Mouse (Mus musculus) heart, embryonic 13.5 days (tissue): ENCODE data around the gene Cmas. TPM values are rescaled to one million over a fixed set of nuclear protein-coding genes. Genes with fewer than 3 reads are reported as not detected.

Source experiments
- ATAC-seq: fragments of 200-750 bp; cut with Nextera tagmentation; 2 replicates; pipeline ENCODE4 v1.8.0; 2017; ENCODE audit warnings: moderate TSS enrichment; ENCODE audit not compliant: insufficient number of reproducible peaks, low FRiP score, low TSS enrichment; ENCODE audit errors: extremely low read depth
- H3K27ac ChIP-seq: fragments of 300-500 bp; sonication (generic); replicated peaks from 2 replicates; pipeline ENCODE4 v1.5.1; 2015; ENCODE audit warnings: moderate library complexity, mild to moderate bottlenecking, inconsistent platforms
- H3K27me3 ChIP-seq: fragments of 300-500 bp; sonication (generic); replicated peaks from 2 replicates; pipeline ENCODE4 v1.6.1; 2015; ENCODE audit warnings: mild to moderate bottlenecking, inconsistent platforms
- H3K36me3 ChIP-seq: fragments of 300-500 bp; sonication (generic); 2 replicates; pipeline ENCODE4 v1.6.1; 2015; ENCODE audit warnings: mild to moderate bottlenecking, inconsistent platforms
- H3K4me1 ChIP-seq: fragments of 300-500 bp; sonication (generic); 2 replicates; pipeline ENCODE4 v1.6.1; 2015; ENCODE audit warnings: inconsistent platforms
- H3K4me2 ChIP-seq: fragments of 300-500 bp; sonication (generic); 2 replicates; pipeline ENCODE4 v1.6.1; 2015; ENCODE audit warnings: inconsistent platforms, mild to moderate bottlenecking, moderate library complexity
- H3K4me3 ChIP-seq: fragments of 300-500 bp; sonication (generic); 2 replicates; pipeline ENCODE4 v1.5.1; 2015; ENCODE audit warnings: moderate library complexity, mild to moderate bottlenecking, inconsistent platforms
- H3K9ac ChIP-seq: fragments of 300-500 bp; sonication (generic); 2 replicates; pipeline ENCODE4 v1.6.1; 2015; ENCODE audit warnings: inconsistent platforms, mild to moderate bottlenecking, moderate library complexity
- H3K9me3 ChIP-seq: fragments of 300-500 bp; sonication (generic); 2 replicates; pipeline ENCODE4 v1.6.1; 2016; ENCODE audit warnings: inconsistent platforms
- WGBS: fragments of 180-500 bp; shearing (Covaris S2); methylation state at CpG from one replicate; pipeline ENCODE4 v1.1.7; 2015; ENCODE audit warnings: mixed read lengths; 5-methylcytosine and 5-hydroxymethylcytosine counted together
- polyA plus RNA-seq: library from polyadenylated mRNA; unstranded; fragments of >200 nt; fragmentation: Nextera tagmentation; extraction: Ambion mirVana; gene quantifications from 2 replicates; pipeline ENCODE4 v1.2.1, GENCODE M21; 2015

Cmas gene
- polyA plus RNA-seq, 1 experiment from 2014 or later = 90.9 TPM

- Histone ChIP-seq H3K36me3 (no peaks in the 10 kb centered on the region), H3K4me3 (no peak overlapping the region)
These were observed 3.9 kb upstream of the Cmas start for GRCm38 (mm10) chr6:142752331-142753246.

GRCm38 (mm10) chr6:142757334-142757965 is 964 bp downstream of the Cmas start:
- Histone ChIP-seq H3K36me3 (peaks cover 27% of the 10 kb centered on the region), H3K27me3 (peaks cover 11% of the 10 kb centered on the region), H3K9ac (peak overlapping the region; percentile 95), H3K4me1 (peaks cover 52% of the 10 kb centered on the region), H3K4me2 (peak overlapping the region; percentile 83), H3K4me3 (peak overlapping the region; percentile 91), H3K9me3 (no peaks in the 10 kb centered on the region), H3K27ac (peak overlapping the region; percentile 92)
- WGBS = 26% methylated on average over 10 of the region's 10 CpGs
- no peak for ATAC-seq

More at GRCm38 (mm10) chr6:142752331-142753246, 3.9 kb upstream of the Cmas start:
- peaks cover 31% of the 10 kb centered on the region for H3K4me1 ChIP-seq
- H3K9me3 ChIP-seq = no peaks in the 10 kb centered on the region
- no peak overlapping the region for H3K4me2 ChIP-seq
- no peak for ATAC-seq
- H3K27me3 ChIP-seq = peaks cover 11% of the 10 kb centered on the region
- no peak overlapping the region for H3K27ac ChIP-seq
- H3K9ac ChIP-seq = no peak overlapping the region
- WGBS = 42% methylated on average over 14 of the region's 14 CpGs

GRCm38 (mm10) chr6:142757976-142758375 is 1.5 kb downstream of the Cmas start:
- 72% methylated on average over 6 of the region's 6 CpGs for WGBS
- Histone ChIP-seq H3K9ac (peak overlapping the region; percentile 95), H3K27ac (peak overlapping the region; percentile 92), H3K4me2 (peak overlapping the region; percentile 83), H3K27me3 (peaks cover 9% of the 10 kb centered on the region), H3K4me3 (peak overlapping the region; percentile 91), H3K36me3 (peaks cover 29% of the 10 kb centered on the region), H3K4me1 (peaks cover 46% of the 10 kb centered on the region), H3K9me3 (no peaks in the 10 kb centered on the region)
- ATAC-seq = no peak

GRCm38 (mm10) chr6:142758562-142758961 is 2.1 kb downstream of the Cmas start:
- H3K36me3 ChIP-seq = peaks cover 31% of the 10 kb centered on the region
- H3K27ac ChIP-seq = peak overlapping the region; percentile 92
- peak overlapping the region; percentile 83 for H3K4me2 ChIP-seq
- peak overlapping the region; percentile 91 for H3K4me3 ChIP-seq
- peak overlapping the region; percentile 95; the same call in 1 of the 2 replicates for H3K9ac ChIP-seq
- no peak for ATAC-seq
- peaks cover 4% of the 10 kb centered on the region; the same call in 1 of the 2 replicates for H3K27me3 ChIP-seq
- H3K9me3 ChIP-seq = no peaks in the 10 kb centered on the region
- 84% methylated on average over 6 of the region's 6 CpGs for whole genome bisulfite sequencing
- H3K4me1 ChIP-seq = peaks cover 45% of the 10 kb centered on the region

- no peak overlapping the region for H3K27ac ChIP-seq
- WGBS = 85% methylated on average over 2 of the region's 2 CpGs
- no peaks in the 10 kb centered on the region for H3K27me3 ChIP-seq
- 0 out of 2 replicates have a peak overlapping the region, but pooled peaks have one; percentile 91 for H3K4me3 ChIP-seq
- H3K4me2 ChIP-seq = peak overlapping the region; percentile 83
- H3K36me3 ChIP-seq = peaks cover 41% of the 10 kb centered on the region
- H3K4me1 ChIP-seq = peaks cover 41% of the 10 kb centered on the region
- 0 out of 2 replicates have a peak overlapping the region, but pooled peaks have one; percentile 39 for H3K9ac ChIP-seq
- ATAC-seq = no peak
- H3K9me3 ChIP-seq = no peaks in the 10 kb centered on the region
These were observed 3.1 kb downstream of the Cmas start for GRCm38 (mm10) chr6:142759633-142760032.

GRCm38 (mm10) chr6:142764933-142765332 is 8.4 kb downstream of the Cmas start:
- no peaks in the 10 kb centered on the region for H3K27me3 ChIP-seq
- ATAC-seq = no peak
- H3K36me3 ChIP-seq = peaks cover 78% of the 10 kb centered on the region
- H3K9me3 ChIP-seq = no peaks in the 10 kb centered on the region
- peaks cover 22% of the 10 kb centered on the region for H3K4me1 ChIP-seq
- no peak overlapping the region for H3K27ac ChIP-seq
- no peak overlapping the region for H3K4me2 ChIP-seq
- H3K4me3 ChIP-seq = no peak overlapping the region
- WGBS = 80% methylated on average over 2 of the region's 2 CpGs
- no peak overlapping the region for H3K9ac ChIP-seq

- H3K4me3 ChIP-seq = no peak overlapping the region
- H3K27me3 ChIP-seq = no peaks in the 10 kb centered on the region
- WGBS = 84% methylated on average over 9 of the region's 9 CpGs
- H3K9me3 ChIP-seq = no peaks in the 10 kb centered on the region
- no peak overlapping the region for H3K9ac ChIP-seq
- peaks cover 89% of the 10 kb centered on the region for H3K36me3 ChIP-seq
- peaks cover 18% of the 10 kb centered on the region for H3K4me1 ChIP-seq
- H3K27ac ChIP-seq = no peak overlapping the region
- ATAC-seq = no peak
- no peak overlapping the region for H3K4me2 ChIP-seq
These were observed 10.8 kb downstream of the Cmas start for GRCm38 (mm10) chr6:142767305-142767704.

- Histone ChIP-seq H3K36me3 (peaks cover 96% of the 10 kb centered on the region), H3K27me3 (no peaks in the 10 kb centered on the region), H3K4me3 (no peak overlapping the region), H3K4me2 (no peak overlapping the region), H3K9me3 (no peaks in the 10 kb centered on the region), H3K27ac (no peak overlapping the region), H3K4me1 (peaks cover 18% of the 10 kb centered on the region), H3K9ac (no peak overlapping the region)
- 91% methylated on average over 3 of the region's 3 CpGs for WGBS
- ATAC-seq = no peak
These were observed 13.4 kb downstream of the Cmas start for GRCm38 (mm10) chr6:142769896-142770295.

GRCm38 (mm10) chr6:142771643-142772042 is 15.2 kb downstream of the Cmas start:
- Histone ChIP-seq H3K4me3 (no peak overlapping the region), H3K4me1 (peaks cover 22% of the 10 kb centered on the region), H3K27ac (no peak overlapping the region), H3K4me2 (no peak overlapping the region), H3K9me3 (no peaks in the 10 kb centered on the region), H3K36me3 (peaks cover 90% of the 10 kb centered on the region), H3K27me3 (no peaks in the 10 kb centered on the region), H3K9ac (no peak overlapping the region)
- 74% methylated on average over 4 of the region's 4 CpGs for WGBS
- no peak for ATAC-seq

- Histone ChIP-seq H3K9me3 (no peaks in the 10 kb centered on the region), H3K4me2 (no peak overlapping the region), H3K9ac (no peak overlapping the region), H3K36me3 (peaks cover 75% of the 10 kb centered on the region), H3K27me3 (no peaks in the 10 kb centered on the region), H3K27ac (no peak overlapping the region), H3K4me1 (peaks cover 31% of the 10 kb centered on the region), H3K4me3 (no peak overlapping the region)
- WGBS = 89% methylated on average over 5 of the region's 5 CpGs
- ATAC-seq = no peak
These were observed 17.1 kb downstream of the Cmas start for GRCm38 (mm10) chr6:142773566-142773965.

- 20% methylated on average over 4 of the region's 4 CpGs for WGBS
- H3K27me3 ChIP-seq = no peaks in the 10 kb centered on the region
- H3K36me3 ChIP-seq = peaks cover 45% of the 10 kb centered on the region
- no peaks in the 10 kb centered on the region for H3K9me3 ChIP-seq
- no peak overlapping the region for H3K4me3 ChIP-seq
- H3K4me2 ChIP-seq = no peak overlapping the region
- 0 out of 2 replicates have a peak overlapping the region, but pooled peaks have one; percentile 15 for H3K27ac ChIP-seq
- ATAC-seq = no peak
- no peak overlapping the region for H3K9ac ChIP-seq
- H3K4me1 ChIP-seq = peaks cover 23% of the 10 kb centered on the region
These were observed 20.4 kb downstream of the Cmas start for GRCm38 (mm10) chr6:142776935-142777334.
